Mouse (Mus musculus): ENCODE measurements around the gene Haus6. TPM values are rescaled to one million over a fixed set of nuclear protein-coding genes. Genes with fewer than 3 reads are reported as not detected.

Haus6 gene
- polyA plus RNA-seq, 1 experiment: 21.7 TPM

GRCm38 (mm10) chr4:86534091-86534481, 77.8 kb downstream of the Haus6 start:
- TF ChIP-seq POLR2A (IDR thresholded peaks at IDR 0.05; ENCODE audit: control insufficient read depth, extremely low read depth, insufficient read depth, low read length, poor library complexity) (no peak), CTCF (IDR thresholded peaks at IDR 0.05; ENCODE audit: borderline replicate concordance, control insufficient read depth, extremely low read depth, insufficient read depth, low read length, poor library complexity) (no peak)
- Histone ChIP-seq H3K27me3 (ENCODE audit: control insufficient read depth, insufficient read depth, low read length) (no peaks in the 10 kb centered on the region), H3K36me3 (ENCODE audit: control insufficient read depth, insufficient read depth, low read length) (no peaks in the 10 kb centered on the region), H3K4me3 (ENCODE audit: control insufficient read depth, insufficient read depth, low read length) (no peak overlapping the region), H3K27ac (ENCODE audit: control insufficient read depth, insufficient read depth, low read length) (no peak overlapping the region), H3K4me1 (replicated peaks; ENCODE audit: control insufficient read depth, insufficient read depth, low read length) (no peaks in the 10 kb centered on the region)
- DNase-seq: no peak
- 90% methylated on average over 5 of the region's 5 CpGs for WGBS

GRCm38 (mm10) chr4:86533406-86534090, 78.3 kb downstream of the Haus6 start:
- TF ChIP-seq POLR2A (IDR thresholded peaks at IDR 0.05; ENCODE audit: control insufficient read depth, extremely low read depth, insufficient read depth, low read length, poor library complexity): no peak
- TF ChIP-seq CTCF (IDR thresholded peaks at IDR 0.05; ENCODE audit: borderline replicate concordance, control insufficient read depth, extremely low read depth, insufficient read depth, low read length, poor library complexity): no peak
- H3K4me3 ChIP-seq (ENCODE audit: control insufficient read depth, insufficient read depth, low read length): no peak overlapping the region
- H3K27me3 ChIP-seq (ENCODE audit: control insufficient read depth, insufficient read depth, low read length): no peaks in the 10 kb centered on the region
- H3K4me1 ChIP-seq (replicated peaks; ENCODE audit: control insufficient read depth, insufficient read depth, low read length): no peaks in the 10 kb centered on the region
- DNase-seq: no peak
- H3K27ac ChIP-seq (ENCODE audit: control insufficient read depth, insufficient read depth, low read length): no peak overlapping the region
- WGBS: 88% methylated on average over 8 of the region's 8 CpGs
- no peaks in the 10 kb centered on the region for H3K36me3 ChIP-seq (ENCODE audit: control insufficient read depth, insufficient read depth, low read length)

GRCm38 (mm10) chr4:86529161-86529560, 82.7 kb downstream of the Haus6 start:
- TF ChIP-seq POLR2A (IDR thresholded peaks at IDR 0.05; ENCODE audit: control insufficient read depth, extremely low read depth, insufficient read depth, low read length, poor library complexity): no peak
- Histone ChIP-seq H3K27me3 (ENCODE audit: control insufficient read depth, insufficient read depth, low read length) (no peaks in the 10 kb centered on the region), H3K36me3 (ENCODE audit: control insufficient read depth, insufficient read depth, low read length) (no peaks in the 10 kb centered on the region), H3K4me1 (replicated peaks; ENCODE audit: control insufficient read depth, insufficient read depth, low read length) (no peaks in the 10 kb centered on the region), H3K27ac (ENCODE audit: control insufficient read depth, insufficient read depth, low read length) (no peak overlapping the region), H3K4me3 (ENCODE audit: control insufficient read depth, insufficient read depth, low read length) (no peak overlapping the region)
- 82% methylated on average over 6 of the region's 6 CpGs for WGBS
- no peak for DNase-seq

Other genes with a start within 250 kb of the Haus6 start
- 0.06 and 0.08 TPM in 2 replicates for gene Saxo1, start 53.7 kb downstream of the Haus6 start, polyA plus RNA-seq (2012; rRNA removed)
- 32.6 and 49.6 TPM in 2 replicates for gene Rraga, start 36.4 kb downstream of the Haus6 start, polyA plus RNA-seq (2012; rRNA removed)
- gene Plin2, start 58.0 kb upstream of the Haus6 start, polyA plus RNA-seq (2012; rRNA removed): 105 and 107 TPM in 2 replicates
- 10.7 and 13.3 TPM in 2 replicates for gene Dennd4c, start 136.5 kb upstream of the Haus6 start, polyA plus RNA-seq (2012; rRNA removed)
- gene Rps6, start 245.4 kb upstream of the Haus6 start, polyA plus RNA-seq (2012; rRNA removed): 826 and 880 TPM in 2 replicates